15 mouse cellular contexts compared by ENCODE assay signal in the genomic region with DNA sequence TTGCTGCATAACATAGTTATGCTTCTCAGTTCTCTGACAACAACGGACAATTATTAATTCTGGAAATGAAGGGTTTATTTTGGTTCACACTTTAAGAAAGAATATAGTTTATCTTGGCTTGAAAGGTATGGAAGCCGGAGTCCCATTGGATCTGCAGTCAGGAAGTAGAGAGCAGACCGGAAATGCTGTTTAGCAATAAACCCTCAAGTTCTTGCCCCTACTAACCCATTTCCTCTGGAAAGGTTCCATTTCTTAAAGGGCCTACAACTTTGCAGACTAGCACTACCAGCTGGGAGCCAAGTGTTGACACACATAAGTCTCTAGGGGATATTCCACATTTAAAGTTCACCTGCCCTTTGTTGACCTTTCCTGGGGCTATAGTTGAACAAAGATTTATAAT.
"Had no signal": no experiment of that assay in that cellular context is flagged by ENCODE, and none has a peak within 500 bp of the region (broad histone marks: within the 10 kb centered on the region; RNA-seq: fewer than 3 reads in every experiment).

No protein-coding gene starts in this region.

- H3K27me3 ChIP-seq: lung, embryonic 15.5 days; midbrain, embryonic 12.5 days; midbrain, embryonic 15.5 days; neural tube, embryonic 12.5 days had no signal

- H3K36me3 ChIP-seq: lung, embryonic 15.5 days; midbrain, embryonic 10.5 days; midbrain, embryonic 12.5 days; midbrain, embryonic 15.5 days; neural tube, embryonic 12.5 days had no signal

- H3K4me1 ChIP-seq: lung, embryonic 15.5 days; midbrain, embryonic 10.5 days; midbrain, embryonic 12.5 days; midbrain, embryonic 15.5 days; neural tube, embryonic 12.5 days had no signal

- H3K9ac ChIP-seq: liver, postnatal 0 days; lung, embryonic 15.5 days; midbrain, embryonic 12.5 days; midbrain, embryonic 15.5 days; neural tube, embryonic 12.5 days had no signal

- H3K4me3 ChIP-seq: lung, embryonic 15.5 days; midbrain, embryonic 10.5 days; midbrain, embryonic 12.5 days; midbrain, embryonic 15.5 days; neural tube, embryonic 12.5 days had no signal

- H3K27ac ChIP-seq: lung, embryonic 15.5 days; macrophage; midbrain, embryonic 10.5 days; midbrain, embryonic 12.5 days; midbrain, embryonic 15.5 days; neural tube, embryonic 12.5 days had no signal

- ATAC-seq: liver, postnatal 0 days; lung, postnatal 0 days; midbrain, embryonic 15.5 days had no signal

- DNase-seq: liver, postnatal 0 days; lung, adult 2 months; lung, postnatal 14 days; lung, postnatal 36 days; right cerebral cortex, postnatal 14 days; thymus, adult 18-20 months; thymus, postnatal 14 days; thymus, postnatal 36 days had no signal

- H3K9me3 ChIP-seq: lung, embryonic 15.5 days; midbrain, embryonic 10.5 days; midbrain, embryonic 12.5 days; midbrain, embryonic 15.5 days; neural tube, embryonic 12.5 days had no signal

- H3K4me2 ChIP-seq: lung, embryonic 15.5 days; midbrain, embryonic 12.5 days; midbrain, embryonic 15.5 days; neural tube, embryonic 12.5 days had no signal
